Mouse (Mus musculus) hindbrain, embryonic 10.5 days (tissue): ENCODE data around the gene Fzd7. TPM values are rescaled to one million over a fixed set of nuclear protein-coding genes. Genes with fewer than 3 reads are reported as not detected.
A peak's percentile ranks its signal among the peaks of the same experiment; 100 is the strongest.

Experiments
- DNase-seq: peaks from one replicate; pipeline ENCODE4 v3.0.0-alpha.2; 2017; ENCODE audit warnings: low spot score
- H3K27ac ChIP-seq: fragments of 300-500 bp; sonication (generic); 2 replicates; pipeline ENCODE4 v1.5.1; 2016; ENCODE audit warnings: mild to moderate bottlenecking, moderate library complexity
- H3K27me3 ChIP-seq: fragments of 300-500 bp; sonication (generic); 2 replicates; pipeline ENCODE4 v1.6.1; 2016; ENCODE audit warnings: mild to moderate bottlenecking; ENCODE audit not compliant: poor library complexity, insufficient read depth, severe bottlenecking
- H3K36me3 ChIP-seq: fragments of 300-500 bp; sonication (generic); 2 replicates; pipeline ENCODE4 v1.6.1; 2016; ENCODE audit warnings: mild to moderate bottlenecking, moderate library complexity
- H3K4me1 ChIP-seq: fragments of 300-500 bp; sonication (generic); replicated peaks from 2 replicates; pipeline ENCODE4 v1.6.1; 2016; ENCODE audit warnings: mild to moderate bottlenecking
- H3K4me3 ChIP-seq: fragments of 300-500 bp; sonication (generic); 2 replicates; pipeline ENCODE4 v1.5.1; 2016; ENCODE audit warnings: mild to moderate bottlenecking, moderate library complexity
- H3K9me3 ChIP-seq: fragments of 300-500 bp; sonication (generic); 2 replicates; pipeline ENCODE4 v1.6.1; 2016; ENCODE audit warnings: mild to moderate bottlenecking, moderate library complexity
- WGBS: fragments of 180-500 bp; shearing (Covaris S2); methylation state at CpG from one replicate; pipeline ENCODE4 v1.1.7; 2016; 5-methylcytosine and 5-hydroxymethylcytosine counted together
- polyA plus RNA-seq: library from polyadenylated mRNA; unstranded; fragments of >200 nt; fragmentation: Nextera tagmentation; extraction: Ambion mirVana; gene quantifications from 2 replicates; pipeline ENCODE4 v1.2.1, GENCODE M21; 2016

Fzd7 gene
- polyA plus RNA-seq, 1 experiment from 2014 or later: 16.1 TPM

DNA sequence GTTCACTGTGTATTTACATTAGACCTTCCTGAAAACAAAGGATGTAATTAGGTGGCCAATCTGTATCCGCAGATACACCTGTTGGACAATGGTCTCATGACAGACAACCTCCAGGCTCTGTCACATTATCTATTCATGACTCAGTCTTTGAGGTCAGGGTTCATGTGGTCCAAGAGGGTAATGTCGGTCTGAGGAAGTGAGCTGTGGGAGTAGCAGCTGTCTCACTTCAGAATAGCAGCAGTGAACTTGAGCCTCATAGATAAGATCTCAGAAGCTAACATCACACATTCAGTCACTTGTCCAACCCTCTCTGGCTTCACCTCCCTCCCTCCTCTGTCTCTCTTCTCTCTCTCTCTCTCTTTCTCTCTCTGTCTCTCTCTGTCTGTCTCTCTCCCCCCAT, 6.6 kb upstream of the Fzd7 start:
- DNase-seq: no peak
- no peak overlapping the region for H3K27ac ChIP-seq
- no peaks in the 10 kb centered on the region for H3K9me3 ChIP-seq
- no peak overlapping the region for H3K4me3 ChIP-seq
- H3K4me1 ChIP-seq: peaks cover 54% of the 10 kb centered on the region
- WGBS: 28% methylated on average over 2 of the region's 2 CpGs
- peaks cover 28% of the 10 kb centered on the region for H3K27me3 ChIP-seq
- H3K36me3 ChIP-seq: no peaks in the 10 kb centered on the region

DNA sequence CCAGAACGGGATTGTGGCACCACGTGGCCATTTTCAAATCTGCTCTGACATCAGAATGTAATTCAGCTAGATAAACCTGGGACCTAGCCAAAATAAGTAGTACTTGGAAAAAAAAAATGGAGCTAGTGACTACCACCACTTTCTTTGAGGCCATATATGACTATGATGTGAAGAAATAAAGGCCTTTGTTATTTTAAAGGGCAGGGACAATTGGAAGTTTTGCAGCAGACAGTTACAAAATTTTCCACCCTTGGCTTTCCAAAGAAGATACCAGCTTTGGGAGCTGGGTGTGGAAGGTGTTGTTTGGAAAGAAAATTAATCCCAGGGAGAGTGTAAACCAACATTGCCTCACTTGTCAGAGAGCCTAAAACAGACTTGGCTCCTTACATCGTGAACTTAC, 3.3 kb upstream of the Fzd7 start:
- 76% methylated on average over 3 of the region's 3 CpGs for WGBS
- H3K36me3 ChIP-seq: peaks cover 9% of the 10 kb centered on the region; the same call in 1 of the 2 replicates
- H3K9me3 ChIP-seq: no peaks in the 10 kb centered on the region
- peaks cover 15% of the 10 kb centered on the region for H3K27me3 ChIP-seq
- no peak overlapping the region for H3K4me3 ChIP-seq
- no peak overlapping the region for H3K27ac ChIP-seq
- DNase-seq: no peak
- peaks cover 48% of the 10 kb centered on the region for H3K4me1 ChIP-seq

DNA sequence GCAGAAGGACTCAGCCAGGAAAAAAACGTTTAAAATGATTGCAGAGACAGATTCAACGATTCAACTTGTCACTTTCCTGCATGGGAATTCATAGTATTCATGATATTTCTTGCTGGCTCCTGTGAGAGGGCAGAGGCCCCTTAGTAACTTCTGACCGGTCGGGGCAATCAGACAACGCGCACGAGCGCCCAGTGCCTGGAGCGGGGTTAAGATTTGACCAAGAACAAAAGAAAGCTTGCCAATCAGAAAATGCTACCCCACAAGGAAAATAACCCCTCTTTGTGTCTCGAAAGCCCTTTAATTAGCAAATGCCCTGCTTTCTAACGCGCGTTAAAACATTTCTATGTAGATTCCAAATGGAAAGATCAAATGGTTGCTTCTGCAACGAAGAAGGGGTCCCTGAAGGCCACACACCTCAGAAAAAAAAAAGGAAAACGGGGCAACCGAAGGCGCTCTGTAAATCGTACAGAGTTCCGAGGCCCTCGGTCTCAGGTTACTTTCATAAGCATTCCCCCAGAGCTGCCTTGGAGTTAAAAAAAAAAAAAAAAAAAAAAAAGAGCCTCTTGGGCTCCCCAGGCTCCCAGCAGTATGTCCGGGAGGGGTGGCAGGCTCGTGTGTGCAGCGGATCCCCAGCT, 1.3 kb upstream of the Fzd7 start:
- peak; percentile 66 for DNase-seq
- peak overlapping the region; percentile 96 for H3K27ac ChIP-seq
- H3K27me3 ChIP-seq: peaks cover 5% of the 10 kb centered on the region; the same call in 1 of the 2 replicates
- peaks cover 20% of the 10 kb centered on the region for H3K36me3 ChIP-seq
- peak overlapping the region; percentile 96 for H3K4me3 ChIP-seq
- H3K9me3 ChIP-seq: no peaks in the 10 kb centered on the region
- under 1% methylated on average over 23 of the region's 23 CpGs for WGBS
- H3K4me1 ChIP-seq: peaks cover 59% of the 10 kb centered on the region

DNA sequence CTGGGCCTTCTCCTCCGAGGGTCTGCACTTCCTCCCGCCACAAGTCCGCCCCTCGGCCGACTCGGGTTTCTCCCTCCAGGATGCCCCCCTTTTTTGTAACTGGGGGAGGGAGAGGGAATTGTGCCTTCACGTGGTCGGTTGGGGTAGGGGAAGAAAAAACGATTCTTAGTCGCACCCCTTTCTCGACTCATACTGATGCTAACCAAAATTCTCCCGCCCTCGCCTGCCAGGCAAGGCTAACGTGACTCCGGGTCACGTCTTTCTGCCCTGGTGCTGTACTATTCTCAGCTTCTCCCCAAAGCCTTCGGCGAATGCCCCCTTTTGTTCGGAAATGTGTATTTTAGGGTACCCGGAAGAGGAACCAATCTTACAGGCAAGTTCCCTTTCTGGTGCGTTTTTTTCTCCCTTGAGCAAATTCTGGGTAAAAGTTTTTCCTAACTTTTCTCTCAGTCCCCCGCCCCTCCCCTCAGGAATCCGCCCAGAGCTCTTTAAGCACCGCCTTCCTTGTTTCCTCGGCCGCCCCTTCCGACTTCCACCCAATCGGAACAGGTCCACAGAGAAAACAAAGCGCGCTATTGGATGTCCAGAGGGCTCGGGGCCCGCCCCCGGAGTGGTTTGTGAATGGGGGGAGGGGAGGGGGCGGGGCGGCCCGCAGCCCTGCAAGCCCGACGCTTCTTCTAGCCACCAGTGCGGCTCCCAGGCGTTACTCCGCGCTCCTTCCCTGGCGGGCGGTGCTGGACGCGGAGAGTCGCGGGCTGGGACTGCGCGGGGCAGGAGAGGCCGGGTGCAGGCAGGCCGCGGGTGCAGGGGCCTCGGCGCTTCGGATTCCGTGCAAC, 550 bp upstream of the Fzd7 start:
- Histone ChIP-seq H3K27ac (peak overlapping the region; percentile 96), H3K4me1 (peaks cover 65% of the 10 kb centered on the region), H3K4me3 (peak overlapping the region; percentile 96), H3K9me3 (no peaks in the 10 kb centered on the region), H3K36me3 (peaks cover 25% of the 10 kb centered on the region), H3K27me3 (no peaks in the 10 kb centered on the region; the same call in 1 of the 2 replicates)
- DNase-seq: peak; percentile 97
- under 1% methylated on average over 57 of the region's 57 CpGs for WGBS

DNA sequence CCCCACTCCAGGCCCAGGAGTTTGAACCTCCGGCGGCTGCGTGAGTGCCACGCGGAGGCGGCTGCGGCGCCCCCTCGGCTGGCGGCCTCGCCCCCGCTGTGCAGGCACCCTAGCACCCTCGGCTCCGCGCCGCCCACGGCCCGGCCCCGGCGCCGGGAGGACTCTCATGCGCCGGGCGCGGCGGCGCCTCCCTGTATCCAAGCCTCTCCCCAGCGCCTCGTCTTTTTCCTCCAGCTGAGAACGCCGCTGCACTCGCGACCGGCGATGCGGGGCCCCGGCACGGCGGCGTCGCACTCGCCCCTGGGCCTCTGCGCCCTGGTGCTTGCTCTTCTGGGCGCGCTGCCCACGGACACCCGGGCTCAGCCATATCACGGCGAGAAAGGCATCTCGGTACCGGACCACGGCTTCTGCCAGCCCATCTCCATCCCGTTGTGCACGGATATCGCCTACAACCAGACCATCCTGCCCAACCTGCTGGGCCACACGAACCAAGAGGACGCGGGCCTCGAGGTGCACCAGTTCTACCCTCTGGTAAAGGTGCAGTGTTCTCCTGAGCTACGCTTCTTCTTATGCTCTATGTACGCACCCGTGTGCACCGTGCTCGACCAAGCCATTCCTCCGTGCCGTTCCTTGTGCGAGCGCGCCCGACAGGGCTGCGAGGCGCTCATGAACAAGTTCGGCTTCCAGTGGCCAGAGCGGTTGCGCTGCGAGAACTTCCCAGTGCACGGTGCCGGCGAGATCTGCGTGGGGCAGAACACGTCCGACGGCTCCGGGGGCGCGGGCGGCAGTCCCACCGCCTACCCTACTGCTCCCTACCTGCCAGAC, 684 bp downstream of the Fzd7 start:
- Histone ChIP-seq H3K27ac (peak overlapping the region; percentile 96), H3K27me3 (no peaks in the 10 kb centered on the region; the same call in 1 of the 2 replicates), H3K9me3 (no peaks in the 10 kb centered on the region), H3K4me1 (peaks cover 78% of the 10 kb centered on the region), H3K36me3 (peaks cover 35% of the 10 kb centered on the region), H3K4me3 (peak overlapping the region; percentile 96)
- under 1% methylated on average over 88 of the region's 88 CpGs for WGBS
- peak; percentile 60 for DNase-seq

DNA sequence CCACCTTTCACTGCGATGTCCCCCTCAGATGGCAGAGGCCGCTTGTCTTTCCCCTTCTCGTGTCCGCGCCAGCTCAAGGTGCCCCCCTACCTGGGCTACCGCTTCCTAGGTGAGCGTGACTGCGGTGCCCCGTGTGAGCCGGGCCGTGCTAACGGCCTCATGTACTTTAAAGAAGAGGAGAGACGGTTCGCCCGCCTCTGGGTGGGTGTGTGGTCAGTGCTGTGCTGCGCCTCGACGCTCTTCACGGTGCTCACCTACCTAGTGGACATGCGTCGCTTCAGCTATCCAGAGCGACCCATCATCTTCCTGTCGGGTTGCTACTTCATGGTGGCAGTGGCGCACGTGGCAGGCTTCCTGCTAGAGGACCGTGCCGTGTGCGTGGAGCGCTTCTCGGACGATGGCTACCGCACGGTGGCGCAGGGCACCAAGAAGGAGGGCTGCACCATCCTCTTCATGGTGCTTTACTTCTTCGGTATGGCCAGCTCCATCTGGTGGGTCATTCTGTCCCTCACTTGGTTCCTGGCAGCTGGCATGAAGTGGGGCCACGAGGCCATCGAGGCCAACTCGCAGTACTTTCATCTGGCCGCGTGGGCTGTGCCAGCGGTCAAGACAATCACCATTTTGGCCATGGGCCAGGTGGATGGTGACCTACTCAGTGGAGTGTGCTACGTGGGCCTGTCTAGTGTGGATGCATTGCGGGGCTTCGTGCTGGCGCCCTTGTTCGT, 1.5 kb downstream of the Fzd7 start:
- Histone ChIP-seq H3K27ac (peak overlapping the region; percentile 96), H3K4me3 (peak overlapping the region; percentile 96), H3K27me3 (no peaks in the 10 kb centered on the region; the same call in 1 of the 2 replicates), H3K36me3 (peaks cover 39% of the 10 kb centered on the region), H3K4me1 (peaks cover 85% of the 10 kb centered on the region), H3K9me3 (no peaks in the 10 kb centered on the region)
- DNase-seq: peak; percentile 87
- under 1% methylated on average over 46 of the region's 46 CpGs for WGBS

DNA sequence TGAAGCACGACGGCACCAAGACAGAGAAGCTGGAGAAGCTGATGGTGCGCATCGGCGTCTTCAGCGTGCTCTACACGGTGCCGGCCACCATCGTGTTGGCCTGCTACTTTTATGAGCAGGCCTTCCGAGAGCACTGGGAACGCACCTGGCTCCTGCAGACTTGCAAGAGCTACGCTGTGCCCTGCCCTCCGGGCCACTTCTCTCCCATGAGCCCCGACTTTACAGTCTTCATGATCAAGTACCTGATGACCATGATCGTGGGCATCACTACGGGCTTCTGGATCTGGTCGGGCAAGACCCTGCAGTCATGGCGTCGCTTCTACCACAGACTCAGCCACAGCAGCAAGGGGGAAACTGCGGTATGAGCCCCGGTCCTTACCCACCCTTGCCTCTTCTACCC, 2.1 kb downstream of the Fzd7 start:
- no peak for DNase-seq
- Histone ChIP-seq H3K9me3 (no peaks in the 10 kb centered on the region), H3K36me3 (peaks cover 46% of the 10 kb centered on the region), H3K27ac (peak overlapping the region; percentile 96), H3K4me1 (peaks cover 91% of the 10 kb centered on the region), H3K4me3 (peak overlapping the region; percentile 96), H3K27me3 (no peaks in the 10 kb centered on the region; the same call in 1 of the 2 replicates)
- WGBS: 2% methylated on average over 21 of the region's 21 CpGs

DNA sequence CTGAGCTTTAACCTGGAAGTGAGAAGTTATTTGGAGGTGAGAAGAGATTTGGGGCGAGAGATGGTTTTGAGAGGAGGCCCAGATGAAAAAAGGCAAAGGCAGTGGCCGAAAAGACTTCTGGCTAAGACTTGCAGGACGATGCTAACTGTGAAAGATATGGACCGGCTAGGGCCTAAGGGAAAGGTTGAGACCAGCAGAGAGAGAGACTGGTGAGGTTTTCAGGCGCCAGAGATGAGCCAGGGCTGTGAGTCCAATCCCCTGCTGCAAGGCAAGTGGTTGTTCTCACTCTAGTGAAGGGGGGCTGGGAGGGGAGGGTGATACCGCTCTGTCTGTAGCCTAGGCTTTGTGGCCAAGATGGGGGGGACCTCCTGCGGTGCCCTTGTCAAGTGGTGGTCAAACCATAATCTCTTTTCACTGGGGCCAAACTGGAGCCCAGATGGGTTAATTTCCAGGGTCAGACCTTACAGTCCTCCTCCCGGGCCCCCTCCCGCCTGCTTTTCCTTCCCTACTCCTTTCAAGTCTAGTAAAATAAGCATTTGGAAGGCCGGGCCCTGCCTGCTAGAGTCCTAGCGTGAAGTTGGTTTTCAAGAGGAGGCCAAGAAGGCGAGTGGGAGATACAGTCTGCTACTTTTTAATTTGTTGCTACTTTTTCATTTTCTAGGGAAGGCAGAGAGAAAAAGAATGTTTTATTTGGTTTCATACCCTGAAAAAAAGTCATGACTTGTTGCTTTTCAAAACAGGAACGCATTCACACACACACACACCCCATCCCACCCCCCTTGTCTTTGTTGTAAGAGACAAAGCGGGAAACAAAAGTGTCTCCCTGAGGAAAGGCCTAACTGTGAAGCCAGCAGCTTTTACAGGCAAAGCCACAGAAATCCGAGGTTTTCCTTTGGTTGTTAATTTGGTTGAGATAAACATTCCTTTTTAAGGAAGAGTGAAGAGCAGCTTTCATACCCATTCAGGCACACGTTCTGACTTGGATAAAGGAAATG, 2.9 kb downstream of the Fzd7 start:
- H3K27ac ChIP-seq: peak overlapping the region; percentile 96
- DNase-seq: peak; percentile 85
- peaks cover 84% of the 10 kb centered on the region for H3K4me1 ChIP-seq
- H3K36me3 ChIP-seq: peaks cover 50% of the 10 kb centered on the region
- no peaks in the 10 kb centered on the region; the same call in 1 of the 2 replicates for H3K27me3 ChIP-seq
- H3K9me3 ChIP-seq: no peaks in the 10 kb centered on the region
- WGBS: 2% methylated on average over 16 of the region's 16 CpGs
- peak overlapping the region; percentile 96 for H3K4me3 ChIP-seq

DNA sequence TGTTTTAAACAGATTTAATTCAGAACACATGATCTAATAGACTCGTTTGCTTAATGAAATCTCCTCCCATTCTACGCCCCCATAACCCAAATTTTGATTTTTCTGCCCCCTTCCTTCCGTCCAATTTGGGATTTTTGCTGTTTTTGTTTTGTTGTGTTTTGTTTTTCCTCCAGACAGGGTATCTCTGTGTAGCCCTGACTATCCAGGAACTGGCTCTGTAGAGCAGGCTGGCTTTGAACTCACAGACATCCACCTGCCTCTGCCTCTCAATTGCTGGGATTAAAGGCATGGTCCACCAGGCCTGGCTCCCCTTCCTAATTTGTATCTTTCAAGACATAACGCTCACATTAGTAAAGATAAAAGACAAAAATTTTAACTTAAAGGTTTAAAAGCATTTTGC, 3.6 kb downstream of the Fzd7 start:
- Histone ChIP-seq H3K36me3 (peaks cover 53% of the 10 kb centered on the region), H3K27me3 (no peaks in the 10 kb centered on the region; the same call in 1 of the 2 replicates), H3K4me1 (peaks cover 78% of the 10 kb centered on the region), H3K4me3 (peak overlapping the region; percentile 96), H3K9me3 (no peaks in the 10 kb centered on the region), H3K27ac (peak overlapping the region; percentile 96)
- no peak for DNase-seq
- WGBS: 20% methylated on average over 4 of the region's 4 CpGs

DNA sequence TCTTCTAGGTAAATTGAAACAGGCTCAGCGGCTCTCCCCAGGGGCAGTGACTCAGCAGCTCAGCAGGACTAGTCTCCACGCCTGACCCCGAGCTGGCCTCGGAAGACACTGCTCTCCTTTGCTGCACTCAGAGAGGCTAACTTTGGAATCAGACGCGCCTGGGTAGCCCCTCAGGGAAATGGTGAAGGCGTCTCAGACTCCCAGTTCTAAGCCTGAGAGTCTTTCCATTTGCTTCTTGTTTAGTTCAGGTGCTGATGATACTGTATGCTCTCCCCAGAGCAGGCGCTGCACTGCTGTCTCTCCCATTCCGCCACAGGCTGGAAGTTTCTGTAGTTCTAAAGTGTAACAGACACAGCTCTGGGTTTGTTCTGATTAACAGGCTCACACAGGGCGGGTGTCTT, 5.4 kb downstream of the Fzd7 start:
- H3K9me3 ChIP-seq: no peaks in the 10 kb centered on the region
- peak; percentile 36 for DNase-seq
- H3K27me3 ChIP-seq: no peaks in the 10 kb centered on the region; the same call in 1 of the 2 replicates
- H3K36me3 ChIP-seq: peaks cover 57% of the 10 kb centered on the region
- H3K27ac ChIP-seq: peak overlapping the region; percentile 79
- H3K4me1 ChIP-seq: peaks cover 84% of the 10 kb centered on the region
- peak overlapping the region; percentile 96 for H3K4me3 ChIP-seq
- WGBS: 4% methylated on average over 10 of the region's 10 CpGs

DNA sequence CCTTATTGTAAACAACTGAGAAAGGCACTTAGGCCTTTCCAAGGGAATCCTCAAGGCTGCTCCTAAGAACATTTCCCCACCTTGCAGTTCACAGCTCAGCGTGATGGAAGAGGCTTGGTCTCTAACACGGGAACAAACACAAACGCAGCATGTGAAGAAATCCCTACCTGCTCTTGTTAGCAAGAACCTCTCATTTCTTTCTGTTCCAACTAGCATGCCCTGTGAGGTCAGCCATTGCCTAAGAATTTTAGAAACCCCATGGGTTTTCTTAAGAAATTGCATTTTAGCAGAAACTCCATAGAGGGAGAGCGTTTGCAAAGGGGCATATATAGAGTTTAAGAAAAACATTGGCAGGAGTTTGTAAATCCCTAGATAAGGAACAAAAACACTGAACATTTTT, 6.3 kb downstream of the Fzd7 start:
- peaks cover 52% of the 10 kb centered on the region for H3K36me3 ChIP-seq
- H3K27ac ChIP-seq: peak overlapping the region; percentile 79; the same call in 1 of the 2 replicates
- no peak for DNase-seq
- H3K4me3 ChIP-seq: peak overlapping the region; percentile 96; the same call in 1 of the 2 replicates
- 50% methylated on average over 4 of the region's 4 CpGs for WGBS
- H3K27me3 ChIP-seq: no peaks in the 10 kb centered on the region
- no peaks in the 10 kb centered on the region for H3K9me3 ChIP-seq
- H3K4me1 ChIP-seq: peaks cover 79% of the 10 kb centered on the region
